In genomic region chr11:95414536-95415161, GRCm38 (mm10) we compare ENCODE assay signal across 8 mouse cellular contexts. TPM values are rescaled to one million over a fixed set of nuclear protein-coding genes. Genes with fewer than 3 reads are reported as not detected.
A peak's percentile ranks its signal among the peaks of the same experiment; 100 is the strongest.
DNase-seq lines count a peak whose midpoint lies in the region; ATAC-seq lines count a peak whose summit lies in the region.

No protein-coding gene starts in this region.

- DNase-seq in ES-CJ7 (ENCODE audit: low read depth, low spot score): peak; percentile 99
- DNase-seq in heart, postnatal 10 days: peak; percentile 98
- peak; percentile 98 to 99 for DNase-seq in kidney, postnatal 4 days
- DNase-seq in neural tube, embryonic 11.5 days (ENCODE audit: low spot score): peak; percentile 98

- peak overlapping the region; percentile 60 for H3K4me3 ChIP-seq in forebrain, embryonic 13.5 days
- H3K4me3 ChIP-seq in liver, embryonic 15.5 days (replicated peaks): peak overlapping the region; percentile 70
- peak overlapping the region; percentile 57 for H3K4me3 ChIP-seq in neural tube, embryonic 11.5 days (ENCODE audit: low read depth, low read length)
- H3K4me3 ChIP-seq in stomach, embryonic 16.5 days (replicated peaks; ENCODE audit: low read length): peak overlapping the region; percentile 75

- H3K9me3 ChIP-seq in forebrain, embryonic 13.5 days (replicated peaks): no peaks in the 10 kb centered on the region
- H3K9me3 ChIP-seq in liver, embryonic 15.5 days (replicated peaks): no peaks in the 10 kb centered on the region
- H3K9me3 ChIP-seq in neural tube, embryonic 11.5 days (ENCODE audit: control insufficient read depth, low read length): no peaks in the 10 kb centered on the region
- no peaks in the 10 kb centered on the region for H3K9me3 ChIP-seq in stomach, embryonic 16.5 days (replicated peaks; ENCODE audit: control insufficient read depth, low read length)

- under 1% methylated on average over 28 of the region's 28 CpGs for WGBS in forebrain, embryonic 13.5 days
- WGBS in liver, embryonic 15.5 days (ENCODE audit: insufficient replicate concordance): under 1% methylated on average over 28 of the region's 28 CpGs
- under 1% methylated on average over 28 of the region's 28 CpGs for WGBS in neural tube, embryonic 11.5 days
- under 1% methylated on average over 28 of the region's 28 CpGs for WGBS in stomach, embryonic 16.5 days

- H3K9ac ChIP-seq in forebrain, embryonic 13.5 days: peak overlapping the region; percentile 79
- H3K9ac ChIP-seq in liver, embryonic 15.5 days: peak overlapping the region; percentile 77
- peak overlapping the region; percentile 71 for H3K9ac ChIP-seq in neural tube, embryonic 11.5 days (ENCODE audit: low read length)
- H3K9ac ChIP-seq in stomach, embryonic 16.5 days (ENCODE audit: low read length): peak overlapping the region; percentile 74

- peak overlapping the region; percentile 94 for H3K27ac ChIP-seq in forebrain, embryonic 13.5 days
- H3K27ac ChIP-seq in liver, embryonic 15.5 days (replicated peaks): peak overlapping the region; percentile 92
- H3K27ac ChIP-seq in neural tube, embryonic 11.5 days (ENCODE audit: low read depth, low read length): peak overlapping the region; percentile 85
- H3K27ac ChIP-seq in stomach, embryonic 16.5 days (ENCODE audit: low read length): peak overlapping the region; percentile 94

- peaks cover 35% of the 10 kb centered on the region for H3K4me1 ChIP-seq in forebrain, embryonic 13.5 days
- H3K4me1 ChIP-seq in liver, embryonic 15.5 days (replicated peaks): peaks cover 34% of the 10 kb centered on the region
- peaks cover 10% of the 10 kb centered on the region for H3K4me1 ChIP-seq in neural tube, embryonic 11.5 days (ENCODE audit: control insufficient read depth, insufficient read depth, low read length)
- H3K4me1 ChIP-seq in stomach, embryonic 16.5 days (ENCODE audit: control insufficient read depth, insufficient read depth, low read length): peaks cover 11% of the 10 kb centered on the region

- peaks cover 5% of the 10 kb centered on the region; the same call in 1 of the 2 replicates for H3K36me3 ChIP-seq in forebrain, embryonic 13.5 days (ENCODE audit: poor library complexity, severe bottlenecking)
- peaks cover 6% of the 10 kb centered on the region; the same call in 1 of the 2 replicates for H3K36me3 ChIP-seq in liver, embryonic 15.5 days (replicated peaks)
- H3K36me3 ChIP-seq in neural tube, embryonic 11.5 days (ENCODE audit: control insufficient read depth, insufficient read depth, low read length): no peaks in the 10 kb centered on the region
- no peaks in the 10 kb centered on the region for H3K36me3 ChIP-seq in stomach, embryonic 16.5 days (ENCODE audit: control insufficient read depth, insufficient read depth, low read length)

- peak; percentile 82 for ATAC-seq in cerebellum, adult (ENCODE audit: insufficient number of reproducible peaks, low FRiP score, low TSS enrichment)
- ATAC-seq in forebrain, embryonic 13.5 days: peak; percentile 91
- peak; percentile 75 for ATAC-seq in liver, embryonic 15.5 days (ENCODE audit: insufficient read depth)
- peak; percentile 84 for ATAC-seq in neural tube, embryonic 11.5 days (ENCODE audit: insufficient read depth, low FRiP score, low TSS enrichment)
- ATAC-seq in stomach, embryonic 16.5 days (ENCODE audit: insufficient read depth, low FRiP score): peak; percentile 88

- H3K27me3 ChIP-seq in forebrain, embryonic 13.5 days: 0 out of 2 replicates have a peak, but pooled peaks cover 2% of the 10 kb centered on the region
- peaks cover 10% of the 10 kb centered on the region for H3K27me3 ChIP-seq in liver, embryonic 15.5 days
- H3K27me3 ChIP-seq in neural tube, embryonic 11.5 days (ENCODE audit: control insufficient read depth, insufficient read depth, low read length): no peaks in the 10 kb centered on the region
- H3K27me3 ChIP-seq in stomach, embryonic 16.5 days (ENCODE audit: control insufficient read depth, insufficient read depth, low read length): no peaks in the 10 kb centered on the region

- H3K4me2 ChIP-seq in forebrain, embryonic 13.5 days: peak overlapping the region; percentile 78
- peak overlapping the region; percentile 81 for H3K4me2 ChIP-seq in liver, embryonic 15.5 days
- H3K4me2 ChIP-seq in neural tube, embryonic 11.5 days (ENCODE audit: low read depth): peak overlapping the region; percentile 74
- H3K4me2 ChIP-seq in stomach, embryonic 16.5 days (ENCODE audit: low read depth, low read length): peak overlapping the region; percentile 76

- intact Hi-C loops in heart, postnatal 10 days (cut with DNase I): no loop called here

RNA-seq across cellular contexts. Expression of gene Spop, which starts 0.8 kb away (rescaled TPM):
- polyA plus RNA-seq in forebrain, embryonic 13.5 days (2015; fragmentation: Nextera tagmentation; extraction: Ambion mirVana): 175 and 178 TPM in 2 replicates
- 100 to 1,000 TPM; 132 to 136 TPM for total RNA-seq in heart, postnatal 10 days (2021)
- 66.6 and 67.5 TPM in 2 replicates for polyA plus RNA-seq in liver, embryonic 15.5 days (2015; fragmentation: Nextera tagmentation; extraction: Ambion mirVana)
- polyA plus RNA-seq in neural tube, embryonic 11.5 days (2014; fragmentation: Nextera tagmentation; extraction: Ambion mirVana): 132 and 137 TPM in 2 replicates
- polyA plus RNA-seq in stomach, embryonic 16.5 days (2015; fragmentation: Nextera tagmentation; extraction: Ambion mirVana): 155 and 171 TPM in 2 replicates

RNA-seq across cellular contexts. Expression of gene Slc35b1, which starts 30.2 kb away (rescaled TPM):
- polyA plus RNA-seq in forebrain, embryonic 13.5 days (2015; fragmentation: Nextera tagmentation; extraction: Ambion mirVana): 135 and 140 TPM in 2 replicates
- 10 to 100 TPM; 51.0 to 52.8 TPM for total RNA-seq in heart, postnatal 10 days (2021)
- polyA plus RNA-seq in liver, embryonic 15.5 days (2015; fragmentation: Nextera tagmentation; extraction: Ambion mirVana): 39.2 and 40.6 TPM in 2 replicates
- polyA plus RNA-seq in neural tube, embryonic 11.5 days (2014; fragmentation: Nextera tagmentation; extraction: Ambion mirVana): 132 and 136 TPM in 2 replicates
- 91.7 and 98.9 TPM in 2 replicates for polyA plus RNA-seq in stomach, embryonic 16.5 days (2015; fragmentation: Nextera tagmentation; extraction: Ambion mirVana)

Comparison
In these comparisons a context has a peak if more than half of its experiments do, and no peak if none do; other contexts are left out.
1. Peak in every context shown above with its lines: DNase-seq, ATAC-seq, H3K4me3 ChIP-seq and H3K27ac ChIP-seq.